Mouse (Mus musculus) testis, adult 2 months (tissue): ENCODE data around the gene Ccdc97.

Source experiments
- CTCF ChIP-seq: fragments of 200-500 bp; IDR thresholded peaks from 2 replicates; pipeline ENCODE4 v1.5.1; 2012; ENCODE audit warnings: low read depth, mild to moderate bottlenecking, inconsistent platforms, low read length, moderate library complexity; ENCODE audit not compliant: control insufficient read depth, insufficient read depth, insufficient replicate concordance
- POLR2A ChIP-seq: fragments of 200-500 bp; IDR thresholded peaks from 2 replicates; pipeline ENCODE4 v1.6.1; 2012; ENCODE audit warnings: low read depth, mild to moderate bottlenecking, inconsistent platforms, low read length, moderate library complexity; ENCODE audit not compliant: control insufficient read depth

GRCm38 (mm10) chr7:25690051-25690450 lies 28.8 kb downstream of the Ccdc97 start:
- TF ChIP-seq POLR2A: no peak
- TF ChIP-seq CTCF: no peak
